ENCODE assay signal across 8 mouse cellular contexts in the genomic region with DNA sequence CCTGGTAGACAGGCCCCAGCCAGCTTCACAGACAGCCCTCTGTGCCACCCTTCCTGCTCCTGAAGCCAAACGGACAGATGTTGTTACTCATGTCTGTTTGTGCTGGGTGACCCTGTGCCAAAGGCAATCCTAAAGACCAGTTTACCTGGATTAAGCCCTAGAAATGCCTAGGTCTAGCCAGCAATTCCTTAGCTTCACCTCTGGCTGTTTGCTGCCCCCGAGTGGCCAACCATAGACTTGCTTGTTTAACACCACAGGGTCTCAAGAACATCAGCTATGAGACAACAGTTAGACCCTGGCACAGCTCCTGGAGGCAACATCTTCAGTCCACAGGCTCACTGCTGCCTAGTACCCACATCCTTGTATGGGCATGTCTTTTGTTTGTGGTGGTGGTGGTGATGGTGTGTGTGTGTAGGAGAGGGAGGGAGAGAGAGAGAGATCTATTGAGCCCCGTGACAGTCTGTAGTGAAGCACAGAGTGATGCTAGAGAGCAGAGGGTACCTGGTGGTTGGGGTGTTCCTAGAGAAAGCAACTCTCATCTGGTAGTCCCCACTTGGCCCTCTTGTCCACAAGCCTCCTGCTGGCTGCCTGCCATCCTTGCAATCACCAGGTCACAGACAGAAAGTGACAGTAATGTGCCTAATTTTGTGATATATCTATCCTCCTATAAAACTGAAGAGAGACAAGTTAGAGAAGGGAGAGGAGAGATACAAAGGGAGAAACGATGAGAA. TPM values are rescaled to one million over a fixed set of nuclear protein-coding genes. Genes with fewer than 3 reads are reported as not detected.
DNase-seq lines count a peak whose midpoint lies in the region; ATAC-seq and TF ChIP-seq lines count a peak whose summit lies in the region.
"Had no signal": no experiment of that assay in that cellular context is flagged by ENCODE, and none has a peak within 500 bp of the region (broad histone marks: within the 10 kb centered on the region; RNA-seq: fewer than 3 reads in every experiment).

No protein-coding gene starts in this region.

- 0 out of 2 replicates have a peak, but pooled peaks have one; percentile 60 for ATAC-seq in forebrain, embryonic 12.5 days (ENCODE audit: low FRiP score)
- ATAC-seq in hindbrain, embryonic 15.5 days (ENCODE audit: low FRiP score, low read depth), result peak; percentile 75
- ATAC-seq in megakaryocyte-erythroid progenitor cell, adult 5-6 weeks (replicated peaks; ENCODE audit: low FRiP score, low TSS enrichment, poor library complexity, severe bottlenecking), result peak; percentile 60

- no peak overlapping the region for H3K27ac ChIP-seq in forebrain, embryonic 12.5 days
- H3K27ac ChIP-seq in hindbrain, embryonic 15.5 days (replicated peaks), result no peak overlapping the region
- no peak overlapping the region for H3K27ac ChIP-seq in small intestine, adult 2 months (ENCODE audit: insufficient read depth, low read depth, low read length)
- H3K27ac ChIP-seq: lung, embryonic 15.5 days had no signal

- H3K36me3 ChIP-seq in forebrain, embryonic 12.5 days (replicated peaks), result peaks cover 20% of the 10 kb centered on the region
- peaks cover 16% of the 10 kb centered on the region for H3K36me3 ChIP-seq in hindbrain, embryonic 15.5 days
- peaks cover 7% of the 10 kb centered on the region for H3K36me3 ChIP-seq in small intestine, adult 2 months (ENCODE audit: control insufficient read depth, insufficient read depth, low read length)

- TF ChIP-seq CTCF in small intestine, adult 2 months (IDR thresholded peaks at IDR 0.05; ENCODE audit: extremely low read depth, insufficient read length, insufficient replicate concordance, low read depth, low read length), result peak; percentile 79; the same call in 1 of the 2 replicates

- H3K4me1 ChIP-seq in forebrain, embryonic 12.5 days, result no peaks in the 10 kb centered on the region
- H3K4me1 ChIP-seq in hindbrain, embryonic 15.5 days (replicated peaks), result no peaks in the 10 kb centered on the region
- H3K4me1 ChIP-seq in small intestine, adult 2 months (ENCODE audit: control insufficient read depth, insufficient read depth, insufficient read length, low read length), result peaks cover 5% of the 10 kb centered on the region; the same call in 1 of the 2 replicates

- no peaks in the 10 kb centered on the region for H3K27me3 ChIP-seq in forebrain, embryonic 12.5 days
- H3K27me3 ChIP-seq in hindbrain, embryonic 15.5 days, result no peaks in the 10 kb centered on the region
- no peaks in the 10 kb centered on the region for H3K27me3 ChIP-seq in small intestine, adult 2 months (ENCODE audit: control insufficient read depth, insufficient read depth, low read length)
- H3K27me3 ChIP-seq: lung, embryonic 15.5 days had no signal

- no peaks in the 10 kb centered on the region for H3K9me3 ChIP-seq in forebrain, embryonic 12.5 days
- H3K9me3 ChIP-seq in hindbrain, embryonic 15.5 days, result no peaks in the 10 kb centered on the region
- H3K9me3 ChIP-seq: lung, embryonic 15.5 days had no signal

- TF ChIP-seq POLR2A in small intestine, adult 2 months (IDR thresholded peaks at IDR 0.05; ENCODE audit: low read depth, low read length), result no peak

- no peak overlapping the region for H3K9ac ChIP-seq in forebrain, embryonic 12.5 days
- H3K9ac ChIP-seq in hindbrain, embryonic 15.5 days, result no peak overlapping the region
- H3K9ac ChIP-seq: lung, embryonic 15.5 days had no signal

- H3K4me2 ChIP-seq in forebrain, embryonic 12.5 days, result no peak overlapping the region
- H3K4me2 ChIP-seq in hindbrain, embryonic 15.5 days, result no peak overlapping the region
- H3K4me2 ChIP-seq: lung, embryonic 15.5 days had no signal

- no peak overlapping the region for H3K4me3 ChIP-seq in forebrain, embryonic 12.5 days (replicated peaks)
- H3K4me3 ChIP-seq in hindbrain, embryonic 15.5 days, result no peak overlapping the region
- no peak overlapping the region for H3K4me3 ChIP-seq in small intestine, adult 2 months (ENCODE audit: low read depth, low read length)
- H3K4me3 ChIP-seq: lung, embryonic 15.5 days had no signal

- WGBS in forebrain, embryonic 12.5 days, result 33% methylated on average over 4 of the region's 4 CpGs
- 26% methylated on average over 4 of the region's 4 CpGs for WGBS in hindbrain, embryonic 15.5 days
- 24% methylated on average over 4 of the region's 4 CpGs for WGBS in small intestine, adult 2 months

- DNase-seq in Muller cell, postnatal 12 days (ENCODE audit: inconsistent ontology term), result peak; percentile 48
- DNase-seq in c-Kit-positive CD71-negative TER-119-negative erythroid progenitor cells, embryonic 14.5 days (ENCODE audit: low read depth), result peak; percentile 64
- DNase-seq in layer of hippocampus, postnatal 36 days, result peak; percentile 50 to 64

RNA-seq across cellular contexts. Expression of a gene that starts 7.8 kb away (rescaled TPM):
- 54.1 and 57.8 TPM in 2 replicates for polyA plus RNA-seq in forebrain, embryonic 12.5 days (2016; fragmentation: Nextera tagmentation; extraction: Ambion mirVana)
- 29.8 and 34.3 TPM in 2 replicates for polyA plus RNA-seq in hindbrain, embryonic 15.5 days (2015; fragmentation: Nextera tagmentation; extraction: Ambion mirVana)
- total RNA-seq in layer of hippocampus, postnatal 36 days (2021), result 10 to 100 TPM; 17.6 to 19.7 TPM
- 240 and 254 TPM in 2 replicates for total RNA-seq in megakaryocyte-erythroid progenitor cell, adult 5-6 weeks (2014; fragmentation: Nextera tagmentation)
- total RNA-seq in megakaryocyte-erythroid progenitor cell, adult 5-6 weeks (2017), result 69.1 and 104 TPM in 2 replicates
- polyA plus RNA-seq in small intestine, adult 2 months (2012; rRNA removed), result 21.2 and 29.7 TPM in 2 replicates

RNA-seq across cellular contexts. Expression of a gene that starts 14.9 kb away (rescaled TPM):
- polyA plus RNA-seq in forebrain, embryonic 12.5 days (2016; fragmentation: Nextera tagmentation; extraction: Ambion mirVana), result 2.1 and 2.6 TPM in 2 replicates
- 1.7 and 2.1 TPM in 2 replicates for polyA plus RNA-seq in hindbrain, embryonic 15.5 days (2015; fragmentation: Nextera tagmentation; extraction: Ambion mirVana)
- total RNA-seq in layer of hippocampus, postnatal 36 days (2021), result 1 to 10 TPM; 5.3 to 5.6 TPM
- total RNA-seq in megakaryocyte-erythroid progenitor cell, adult 5-6 weeks (2014; fragmentation: Nextera tagmentation), result 2.6 and 3.6 TPM in 2 replicates
- 1.1 and 4.5 TPM in 2 replicates for total RNA-seq in megakaryocyte-erythroid progenitor cell, adult 5-6 weeks (2017)
- polyA plus RNA-seq in small intestine, adult 2 months (2012; rRNA removed), result 13.7 and 21.5 TPM in 2 replicates

RNA-seq across cellular contexts. Expression of a gene that starts 25.5 kb away (rescaled TPM):
- polyA plus RNA-seq in forebrain, embryonic 12.5 days (2016; fragmentation: Nextera tagmentation; extraction: Ambion mirVana), result 35.4 and 40.4 TPM in 2 replicates
- polyA plus RNA-seq in hindbrain, embryonic 15.5 days (2015; fragmentation: Nextera tagmentation; extraction: Ambion mirVana), result 17.6 and 19.0 TPM in 2 replicates
- 10 to 100 TPM; 22.8 to 28.9 TPM for total RNA-seq in layer of hippocampus, postnatal 36 days (2021)
- 101 and 128 TPM in 2 replicates for total RNA-seq in megakaryocyte-erythroid progenitor cell, adult 5-6 weeks (2014; fragmentation: Nextera tagmentation)
- 53.9 and 77.9 TPM in 2 replicates for total RNA-seq in megakaryocyte-erythroid progenitor cell, adult 5-6 weeks (2017)
- 4.7 and 6.0 TPM in 2 replicates for polyA plus RNA-seq in small intestine, adult 2 months (2012; rRNA removed)

RNA-seq across cellular contexts. Expression of a gene that starts 25.5 kb away (rescaled TPM):
- 5.6 and 6.4 TPM in 2 replicates for polyA plus RNA-seq in forebrain, embryonic 12.5 days (2016; fragmentation: Nextera tagmentation; extraction: Ambion mirVana)
- 21.8 and 25.3 TPM in 2 replicates for polyA plus RNA-seq in hindbrain, embryonic 15.5 days (2015; fragmentation: Nextera tagmentation; extraction: Ambion mirVana)
- total RNA-seq in layer of hippocampus, postnatal 36 days (2021), result 10 to 100 TPM in 1 of 2 experiments, 1 to 10 TPM in 1; 7.4 to 10.5 TPM
- total RNA-seq in megakaryocyte-erythroid progenitor cell, adult 5-6 weeks (2014; fragmentation: Nextera tagmentation), result not detected in 2 replicates
- not detected in 2 replicates for total RNA-seq in megakaryocyte-erythroid progenitor cell, adult 5-6 weeks (2017)
- 9.9 and 19.5 TPM in 2 replicates for polyA plus RNA-seq in small intestine, adult 2 months (2012; rRNA removed)

RNA-seq across cellular contexts. Expression of a gene that starts 32.9 kb away (rescaled TPM):
- 71.0 and 81.5 TPM in 2 replicates for polyA plus RNA-seq in forebrain, embryonic 12.5 days (2016; fragmentation: Nextera tagmentation; extraction: Ambion mirVana)
- polyA plus RNA-seq in hindbrain, embryonic 15.5 days (2015; fragmentation: Nextera tagmentation; extraction: Ambion mirVana), result 56.4 and 71.2 TPM in 2 replicates
- total RNA-seq in layer of hippocampus, postnatal 36 days (2021), result 10 to 100 TPM; 31.8 to 32.3 TPM
- 40.4 and 46.7 TPM in 2 replicates for total RNA-seq in megakaryocyte-erythroid progenitor cell, adult 5-6 weeks (2014; fragmentation: Nextera tagmentation)
- 9.6 and 20.4 TPM in 2 replicates for total RNA-seq in megakaryocyte-erythroid progenitor cell, adult 5-6 weeks (2017)
- polyA plus RNA-seq in small intestine, adult 2 months (2012; rRNA removed), result 14.0 and 20.0 TPM in 2 replicates
